Mouse (Mus musculus) CH12.LX (cell line): ENCODE data around the gene Bpifa6. TPM values are rescaled to one million over a fixed set of nuclear protein-coding genes. Genes with fewer than 3 reads are reported as not detected.
A peak's percentile ranks its signal among the peaks of the same experiment; 100 is the strongest.

Experiments used
- DNase-seq: peaks from one replicate; pipeline ENCODE4 v3.0.0-alpha.2; 2013; ENCODE audit errors: extremely low read depth
- H3K27ac ChIP-seq: 2 replicates; pipeline ENCODE4 v1.5.1; 2012; ENCODE audit warnings: low read depth, mild to moderate bottlenecking, control low read depth, moderate library complexity; ENCODE audit not compliant: insufficient read depth
- H3K27me3 ChIP-seq: replicated peaks from 2 replicates; pipeline ENCODE3; 2012; ENCODE audit warnings: inconsistent platforms
- H3K36me3 ChIP-seq, 2 experiments: replicated peaks in 1 of 2; 2 replicates each; pipeline versions ENCODE3 to v1.6.1; 2012; ENCODE audit warnings: inconsistent platforms in 1 of 2, low read length in 1 of 2, mild to moderate bottlenecking in 1 of 2, mixed read lengths in 1 of 2, moderate library complexity in 1 of 2; ENCODE audit not compliant: control insufficient read depth in 1 of 2, insufficient read depth in 1 of 2
- H3K4me1 ChIP-seq, 2 experiments: 2 replicates each; pipeline ENCODE4 v1.6.1; 2012; ENCODE audit warnings: inconsistent platforms in 1 of 2, moderate library complexity in 1 of 2; ENCODE audit not compliant: insufficient read depth in 2 of 2, control insufficient read depth in 1 of 2
- H3K4me2 ChIP-seq: 2 replicates; pipeline ENCODE4 v1.6.1; 2012; ENCODE audit warnings: low read depth, mild to moderate bottlenecking, control low read depth; ENCODE audit not compliant: poor library complexity, insufficient read depth, severe bottlenecking
- H3K4me3 ChIP-seq, 3 experiments: fragments of 150-350 bp in 1 of 3; sonication (generic) in 1 of 3; replicated peaks in 1 of 3; 2 replicates each; pipeline versions ENCODE3 to v1.5.1; 2011 to 2012; ENCODE audit warnings: low read depth in 2 of 3, low read length in 2 of 3, mild to moderate bottlenecking in 2 of 3, moderate library complexity in 2 of 3, control low read depth in 1 of 3, improper control_type of control experiment in 1 of 3, inconsistent platforms in 1 of 3, mixed read lengths in 1 of 3; ENCODE audit not compliant: poor library complexity in 1 of 3
- H3K79me2 ChIP-seq: replicated peaks from 2 replicates; pipeline ENCODE4 v1.6.1; 2012; ENCODE audit warnings: mild to moderate bottlenecking, moderate library complexity; ENCODE audit not compliant: control insufficient read depth, poor library complexity, insufficient read depth, severe bottlenecking; ENCODE audit errors: extremely low read depth
- H3K9ac ChIP-seq: 2 replicates; pipeline ENCODE4 v1.6.1; 2012; ENCODE audit warnings: low read depth, mild to moderate bottlenecking, control low read depth, moderate library complexity; ENCODE audit not compliant: insufficient read depth
- H3K9me3 ChIP-seq: replicated peaks from 2 replicates; pipeline ENCODE3; 2012; ENCODE audit warnings: low read length, inconsistent platforms, mixed read lengths
- BHLHE40 ChIP-seq: IDR thresholded peaks from 2 replicates; pipeline ENCODE4 v1.6.1; 2011; ENCODE audit warnings: mild to moderate bottlenecking, low read depth, low read length, improper control_type of control experiment
- CHD1 ChIP-seq: IDR thresholded peaks from 2 replicates; pipeline ENCODE4 v1.6.1; 2012; ENCODE audit warnings: low read depth, low read length, improper control_type of control experiment, inconsistent platforms
- CTCF ChIP-seq, 2 experiments: IDR thresholded peaks in 1 of 2; conservative IDR thresholded peaks in 1 of 2; 2 replicates each; pipeline ENCODE4 v1.5.1; 2011 to 2012; ENCODE audit warnings: low read depth in 2 of 2, low read length in 2 of 2, improper control_type of control experiment in 1 of 2, inconsistent platforms in 1 of 2, mild to moderate bottlenecking in 1 of 2, moderate library complexity in 1 of 2
- E2F4 ChIP-seq: IDR thresholded peaks from 2 replicates; pipeline ENCODE4 v1.6.1; 2011; ENCODE audit warnings: low read depth, low read length, improper control_type of control experiment; ENCODE audit not compliant: insufficient replicate concordance
- ELF1 ChIP-seq: IDR thresholded peaks from 2 replicates; pipeline ENCODE4 v1.6.1; 2014; ENCODE audit warnings: low read depth, mild to moderate bottlenecking, inconsistent platforms, low read length, improper control_type of control experiment
- JUN ChIP-seq: IDR thresholded peaks from 2 replicates; pipeline ENCODE4 v1.6.1; 2011; ENCODE audit warnings: low read depth, mild to moderate bottlenecking, low read length, improper control_type of control experiment, moderate library complexity; ENCODE audit not compliant: insufficient read depth
- MAFK ChIP-seq: IDR thresholded peaks from 2 replicates; pipeline ENCODE4 v1.6.1; 2011; ENCODE audit warnings: low read length, improper control_type of control experiment; ENCODE audit not compliant: insufficient replicate concordance
- MAX ChIP-seq: IDR thresholded peaks from 2 replicates; pipeline ENCODE4 v1.6.1; 2011; ENCODE audit warnings: low read length, improper control_type of control experiment
- MAZ ChIP-seq: IDR thresholded peaks from 2 replicates; pipeline ENCODE4 v1.6.1; 2012; ENCODE audit warnings: low read depth, mild to moderate bottlenecking, inconsistent platforms, low read length, improper control_type of control experiment, moderate library complexity
- MEF2A ChIP-seq: IDR thresholded peaks from 2 replicates; pipeline ENCODE4 v1.6.1; 2014; ENCODE audit warnings: low read depth, mild to moderate bottlenecking, inconsistent platforms, low read length, improper control_type of control experiment, borderline replicate concordance
- NRF1 ChIP-seq: IDR thresholded peaks from 2 replicates; pipeline ENCODE4 v1.6.1; 2014; ENCODE audit warnings: low read depth, mild to moderate bottlenecking, inconsistent platforms, low read length, improper control_type of control experiment, moderate library complexity
- SMC3 ChIP-seq: IDR thresholded peaks from 2 replicates; pipeline ENCODE4 v1.6.1; 2011; ENCODE audit warnings: low read depth, low read length, improper control_type of control experiment
- TBP ChIP-seq: conservative IDR thresholded peaks from 2 replicates; pipeline ENCODE4 v1.6.1; 2011; ENCODE audit warnings: low read depth, low read length, improper control_type of control experiment
- USF1 ChIP-seq: IDR thresholded peaks from 2 replicates; pipeline ENCODE4 v1.6.1; 2014; ENCODE audit warnings: low read depth, mild to moderate bottlenecking, inconsistent platforms, low read length, improper control_type of control experiment
- USF2 ChIP-seq: conservative IDR thresholded peaks from 2 replicates; pipeline ENCODE4 v1.6.1; 2011; ENCODE audit warnings: low read depth, low read length, improper control_type of control experiment
- ZKSCAN1 ChIP-seq: IDR thresholded peaks from 2 replicates; pipeline ENCODE4 v1.6.1; 2012; ENCODE audit warnings: low read depth, inconsistent platforms, low read length, improper control_type of control experiment, borderline replicate concordance
- dilution Hi-C: fragments of 300-500 bp; cut with MboI; formaldehyde crosslinking; loops from 2 replicates; pipeline ENCODE4 v1.14.3; 2020; ENCODE audit warnings: low sequenced_read_pairs; ENCODE audit not compliant: extremely low pct_unique_long_range_greater_than_20kb, extremely low pct_ligation_motif_present
- in situ Hi-C: fragments of 300-500 bp; cut with MboI; formaldehyde crosslinking; loops from 3 replicates; pipeline ENCODE4 v1.14.3; 2019; ENCODE audit warnings: low sequenced_read_pairs, low pct_ligation_motif_present, low pct_unique_long_range_greater_than_20kb, mixed read lengths
- polyA plus RNA-seq: library from polyadenylated mRNA; unstranded; fragments of >175 nt; gene quantifications from 2 replicates; pipeline ENCODE4 v1.2.1, GENCODE M21; 2012; ENCODE audit warnings: low read depth; ENCODE audit not compliant: insufficient read length
- total RNA-seq, 2 experiments: library from RNA; depleted of rRNA; stranded (reverse); fragments of 300-350 nt in 1 of 2; fragments of >200 nt in 1 of 2; gene quantifications; 2 replicates each; pipeline ENCODE4 v1.2.3; 2012 to 2014

Bpifa6 gene
- total and polyA plus RNA-seq, 3 experiments: not detected

DNA sequence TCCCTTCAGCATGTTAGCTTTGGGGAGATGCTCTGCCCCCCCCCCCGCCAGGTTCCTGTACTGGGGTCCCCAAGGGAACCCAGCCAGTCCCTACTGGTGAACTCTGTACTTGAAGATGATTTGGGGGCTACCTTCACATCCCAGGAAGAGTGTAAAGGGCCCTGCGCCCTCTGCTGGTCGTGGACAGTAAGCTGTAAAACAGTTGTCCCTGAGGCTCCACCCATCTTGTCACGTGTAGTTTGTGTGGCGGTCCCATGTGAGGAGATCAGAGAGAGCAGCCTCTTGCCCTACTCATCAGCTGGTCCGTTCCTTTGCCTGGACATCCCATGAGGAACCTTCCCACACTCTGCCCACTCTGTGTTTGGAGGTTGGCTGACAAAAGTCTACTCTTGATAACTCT lies 20.9 kb upstream of the Bpifa6 start:
- H3K9ac ChIP-seq: no peak overlapping the region
- no peaks in the 10 kb centered on the region for H3K9me3 ChIP-seq
- H3K4me2 ChIP-seq: peak overlapping the region; percentile 58
- in situ Hi-C loops: no loop called here
- no peak overlapping the region for H3K4me3 ChIP-seq
- H3K79me2 ChIP-seq: no peaks in the 10 kb centered on the region
- no peaks in the 10 kb centered on the region for H3K36me3 ChIP-seq
- H3K4me1 ChIP-seq: peaks cover 10 to 12% of the 10 kb centered on the region in 2 experiments
- DNase-seq: peak; percentile 56
- peaks cover 62% of the 10 kb centered on the region for H3K27me3 ChIP-seq
- dilution Hi-C loops: no loop called here
- H3K27ac ChIP-seq: no peak overlapping the region
- TF ChIP-seq SMC3: peak; percentile 26; the same call in 1 of the 2 replicates
- TF ChIP-seq ELF1: 0 out of 2 replicates have a peak, but pooled peaks have one; percentile 14
- TF ChIP-seq MAX: peak; percentile 43; the same call in 1 of the 2 replicates
- TF ChIP-seq E2F4: no peak
- peak; percentile 50 for TF ChIP-seq USF2
- TF ChIP-seq USF1: peak; percentile 52
- TF ChIP-seq BHLHE40: peak; percentile 78
- peak; percentile 49 to 74 for TF ChIP-seq CTCF (conservative IDR thresholded peaks at IDR 0.05 in 1 of 2, IDR thresholded peaks at IDR 0.05 in 1 of 2; ENCODE audit: low read depth in 2 of 2, low read length in 2 of 2)
- no peak for TF ChIP-seq TBP
- TF ChIP-seq, all 38 proteins: peak for 7

DNA sequence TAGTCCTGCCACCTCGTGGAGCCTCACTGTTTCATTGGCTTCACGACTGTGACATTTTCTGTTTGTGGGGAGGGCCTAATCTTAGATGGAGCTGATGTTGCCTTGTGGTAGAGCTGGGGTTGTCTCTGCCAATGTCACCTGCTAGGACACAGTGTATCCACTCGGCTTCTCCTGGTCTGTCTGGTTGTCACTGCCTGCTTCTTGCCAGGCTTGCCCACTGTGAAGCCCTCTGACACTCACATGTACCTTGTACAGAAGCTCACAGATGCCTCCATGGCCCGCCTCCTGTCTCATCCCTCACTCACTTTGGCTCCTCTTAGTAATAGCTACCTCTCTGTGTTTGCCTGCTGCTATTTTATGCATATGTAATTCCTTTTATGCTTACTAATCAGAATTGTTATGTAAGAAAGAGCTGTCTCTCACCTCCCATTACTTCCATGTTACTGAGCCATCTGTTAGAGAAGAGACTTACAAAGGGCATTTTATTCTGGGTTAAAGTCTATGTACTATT lies 11.9 kb upstream of the Bpifa6 start:
- Histone ChIP-seq H3K4me3 (no peak overlapping the region), H3K4me1 (peaks cover 0 to 7% of the 10 kb centered on the region in 2 experiments; a peak in 2 of 4 replicates), H3K9me3 (no peaks in the 10 kb centered on the region), H3K9ac (no peak overlapping the region), H3K36me3 (no peaks in the 10 kb centered on the region), H3K79me2 (no peaks in the 10 kb centered on the region), H3K27me3 (peaks cover 94% of the 10 kb centered on the region), H3K4me2 (no peak overlapping the region), H3K27ac (no peak overlapping the region)
- TF ChIP-seq NRF1: no peak
- TF ChIP-seq CHD1: no peak
- TF ChIP-seq USF1: no peak
- no peak for TF ChIP-seq JUN
- no peak for TF ChIP-seq ZKSCAN1
- TF ChIP-seq MAZ: no peak
- TF ChIP-seq MEF2A: no peak
- TF ChIP-seq MAFK: no peak
- TF ChIP-seq TBP: no peak
- no peak for DNase-seq
- in situ Hi-C loops (no loop called here), dilution Hi-C loops (no loop called here)
